Mouse (Mus musculus) heart, embryonic 11.5 days (tissue): ENCODE measurements around the gene Mt2. TPM values are rescaled to one million over a fixed set of nuclear protein-coding genes. Genes with fewer than 3 reads are reported as not detected.
"Not testable (repeated sequence)": the region's sequence is repeated elsewhere in the genome, so short reads cannot be mapped to it uniquely, and the experiment has no call there.

Experiments
- ATAC-seq: fragments of 200-750 bp; cut with Nextera tagmentation; replicated peaks from 2 replicates; pipeline ENCODE4 v1.8.0; 2017; ENCODE audit warnings: moderate library complexity; ENCODE audit not compliant: insufficient number of reproducible peaks, low FRiP score, low TSS enrichment
- H3K27ac ChIP-seq: fragments of 300-500 bp; sonication (generic); 2 replicates; pipeline ENCODE4 v1.5.1; 2014; ENCODE audit warnings: mild to moderate bottlenecking, low read depth, low read length
- H3K27me3 ChIP-seq: fragments of 300-500 bp; sonication (generic); 2 replicates; pipeline ENCODE4 v1.6.1; 2014; ENCODE audit warnings: mild to moderate bottlenecking, low read length, mixed read lengths; ENCODE audit not compliant: control insufficient read depth, insufficient read depth
- H3K36me3 ChIP-seq: fragments of 300-500 bp; sonication (generic); 2 replicates; pipeline ENCODE4 v1.6.1; 2014; ENCODE audit warnings: mild to moderate bottlenecking, low read length, moderate library complexity, mixed read lengths; ENCODE audit not compliant: control insufficient read depth, insufficient read depth
- H3K4me1 ChIP-seq: fragments of 300-500 bp; sonication (generic); 2 replicates; pipeline ENCODE4 v1.6.1; 2014; ENCODE audit warnings: low read length; ENCODE audit not compliant: control insufficient read depth, insufficient read depth
- H3K4me2 ChIP-seq: fragments of 300-500 bp; sonication (generic); 2 replicates; pipeline ENCODE4 v1.6.1; 2014; ENCODE audit warnings: mild to moderate bottlenecking, moderate library complexity
- H3K4me3 ChIP-seq: fragments of 300-500 bp; sonication (generic); 2 replicates; pipeline ENCODE4 v1.5.1; 2014; ENCODE audit warnings: low read depth, low read length
- H3K9ac ChIP-seq: fragments of 300-500 bp; sonication (generic); 2 replicates; pipeline ENCODE4 v1.6.1; 2014; ENCODE audit warnings: mild to moderate bottlenecking, low read depth, low read length, moderate library complexity
- H3K9me3 ChIP-seq: fragments of 300-500 bp; sonication (generic); replicated peaks from 2 replicates; pipeline ENCODE4 v1.6.1; 2016; ENCODE audit warnings: low read length; ENCODE audit not compliant: control insufficient read depth
- WGBS: fragments of 180-500 bp; shearing (Covaris S2); extraction: QIAGEN DNeasy Blood & Tissue Kit; methylation state at CpG from one replicate; pipeline ENCODE4 v1.1.7; 2014; ENCODE audit not compliant: insufficient replicate concordance; 5-methylcytosine and 5-hydroxymethylcytosine counted together
- polyA plus RNA-seq: library from polyadenylated mRNA; unstranded; fragments of >200 nt; fragmentation: Nextera tagmentation; extraction: Ambion mirVana; gene quantifications from 2 replicates; pipeline ENCODE4 v1.2.1, GENCODE M21; 2014

The Mt2 gene
- 58.5 and 102 TPM in 2 replicates for polyA plus RNA-seq

DNA sequence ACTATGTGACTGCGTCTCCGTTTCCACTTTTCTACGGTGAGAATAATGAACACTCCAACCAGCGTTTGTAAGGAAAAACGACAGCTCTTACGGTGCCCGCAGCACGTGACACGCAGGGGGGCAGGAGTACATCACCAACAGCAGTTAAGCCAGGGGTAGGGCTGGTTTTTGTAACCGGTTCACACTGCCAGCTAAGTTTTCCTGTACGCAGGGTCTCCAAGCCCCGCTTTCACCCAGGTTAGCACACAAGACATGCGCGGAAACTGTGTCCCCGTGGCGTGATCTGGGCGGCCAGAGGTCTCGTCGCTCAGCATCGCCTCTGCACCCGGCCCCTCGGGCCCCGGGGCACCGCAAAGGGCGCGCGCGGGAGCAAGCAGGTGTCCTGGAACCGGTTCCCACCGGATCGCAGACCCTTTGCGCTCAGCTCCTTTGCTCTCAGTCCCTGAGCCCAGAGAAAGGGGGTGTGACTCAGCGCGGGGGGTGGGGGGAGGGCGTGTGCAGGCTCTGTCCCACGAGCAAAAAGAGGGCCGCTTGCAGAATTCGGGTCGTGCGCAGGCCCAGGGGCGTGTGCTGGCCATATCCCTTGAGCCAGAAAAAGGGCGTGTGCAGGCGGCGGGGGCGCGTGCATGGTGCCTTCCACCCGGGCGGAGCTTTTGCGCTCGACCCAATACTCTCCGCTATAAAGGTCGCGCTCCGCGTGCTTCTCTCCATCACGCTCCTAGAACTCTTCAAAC is at the start of gene Mt2:
Mt2 (plus strand) TSS at position 590 of the 734 bp plus-strand sequence.
- H3K9me3 ChIP-seq = no peaks in the 10 kb centered on the region
- H3K4me2 ChIP-seq = peak within 1 kb of the TSS; percentile 96
- under 1% methylated on average over 55 of the region's 56 CpGs for WGBS
- peak within 1 kb of the TSS; percentile 76 for H3K9ac ChIP-seq
- H3K4me1 ChIP-seq = peaks cover 11% of the 10 kb centered on the region
- no peaks in the 10 kb centered on the region for H3K36me3 ChIP-seq
- peaks cover 70% of the 10 kb centered on the region for H3K27me3 ChIP-seq
- H3K4me3 ChIP-seq = peak within 1 kb of the TSS; percentile 56
- ATAC-seq = peak; percentile 88
- H3K27ac ChIP-seq = peak within 1 kb of the TSS; percentile 71

DNA sequence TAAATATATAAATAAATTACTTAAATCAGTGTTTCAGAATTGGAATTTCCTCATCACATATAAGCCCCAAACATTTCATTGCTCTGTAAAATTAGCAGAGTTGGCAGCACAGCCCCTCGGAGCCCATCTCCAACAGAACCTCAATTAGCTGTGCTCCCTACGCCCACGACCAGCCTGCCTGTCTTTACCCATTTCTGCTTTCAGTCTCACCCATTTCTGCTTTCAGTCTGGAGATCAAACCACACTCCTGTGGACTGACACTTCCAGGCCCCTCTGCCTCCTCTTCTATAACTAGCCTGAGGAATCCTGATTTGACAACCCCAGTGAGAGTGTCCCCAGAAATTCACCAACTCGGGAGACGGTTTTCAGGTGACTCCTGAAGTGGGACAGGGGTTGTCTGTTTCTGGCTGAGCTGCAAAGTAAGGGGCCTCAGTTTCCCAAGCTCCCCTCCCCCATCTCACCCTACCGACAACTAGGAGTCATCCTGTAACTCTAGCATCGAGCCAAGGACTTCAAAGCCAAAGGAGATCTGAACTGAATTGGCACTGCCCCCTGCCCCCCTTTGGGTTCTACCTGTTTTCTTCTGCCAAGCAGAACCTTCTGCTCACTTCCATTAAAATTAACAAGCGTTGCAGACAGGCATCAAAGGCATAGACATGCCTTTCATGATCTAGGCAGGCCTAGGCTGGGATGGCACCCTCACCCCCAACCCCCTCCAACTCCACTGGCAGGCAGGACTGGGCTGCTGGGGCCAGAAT is 49.6 kb upstream of the Mt2 start:
- Histone ChIP-seq H3K4me1 (no peaks in the 10 kb centered on the region), H3K4me2 (no peak overlapping the region), H3K9ac (no peak overlapping the region), H3K36me3 (no peaks in the 10 kb centered on the region), H3K27ac (no peak overlapping the region), H3K9me3 (no peaks in the 10 kb centered on the region), H3K27me3 (0 out of 2 replicates have a peak, but pooled peaks cover 3% of the 10 kb centered on the region), H3K4me3 (no peak overlapping the region)
- ATAC-seq = no peak
- WGBS = 47% methylated on average over 8 of the region's 8 CpGs

DNA sequence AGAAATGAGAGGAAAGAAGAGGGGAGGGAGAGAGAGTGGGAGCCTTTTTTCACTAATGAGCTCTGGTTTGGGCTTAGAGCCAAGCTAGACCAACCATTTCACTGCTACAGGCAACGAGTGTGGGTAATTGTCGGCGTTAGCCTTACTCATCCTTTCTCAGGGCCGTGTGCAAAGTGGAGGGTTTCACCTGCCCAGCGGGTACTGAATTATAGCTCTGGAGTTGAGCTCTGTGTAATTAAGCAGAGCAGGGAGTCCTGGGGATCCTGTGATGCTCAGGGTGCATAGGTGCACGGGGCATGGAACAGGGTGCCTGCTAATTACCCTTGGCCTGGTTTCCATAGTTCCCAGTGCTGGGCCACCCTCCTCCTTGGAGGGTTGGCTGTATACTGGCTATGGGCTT is 44.8 kb upstream of the Mt2 start:
- Histone ChIP-seq H3K4me3 (no peak overlapping the region), H3K9ac (no peak overlapping the region), H3K9me3 (no peaks in the 10 kb centered on the region), H3K36me3 (no peaks in the 10 kb centered on the region), H3K27me3 (0 out of 2 replicates have a peak, but pooled peaks cover 3% of the 10 kb centered on the region), H3K4me2 (no peak overlapping the region), H3K27ac (no peak overlapping the region), H3K4me1 (no peaks in the 10 kb centered on the region)
- WGBS = 76% methylated on average over 6 of the region's 6 CpGs
- ATAC-seq = no peak

DNA sequence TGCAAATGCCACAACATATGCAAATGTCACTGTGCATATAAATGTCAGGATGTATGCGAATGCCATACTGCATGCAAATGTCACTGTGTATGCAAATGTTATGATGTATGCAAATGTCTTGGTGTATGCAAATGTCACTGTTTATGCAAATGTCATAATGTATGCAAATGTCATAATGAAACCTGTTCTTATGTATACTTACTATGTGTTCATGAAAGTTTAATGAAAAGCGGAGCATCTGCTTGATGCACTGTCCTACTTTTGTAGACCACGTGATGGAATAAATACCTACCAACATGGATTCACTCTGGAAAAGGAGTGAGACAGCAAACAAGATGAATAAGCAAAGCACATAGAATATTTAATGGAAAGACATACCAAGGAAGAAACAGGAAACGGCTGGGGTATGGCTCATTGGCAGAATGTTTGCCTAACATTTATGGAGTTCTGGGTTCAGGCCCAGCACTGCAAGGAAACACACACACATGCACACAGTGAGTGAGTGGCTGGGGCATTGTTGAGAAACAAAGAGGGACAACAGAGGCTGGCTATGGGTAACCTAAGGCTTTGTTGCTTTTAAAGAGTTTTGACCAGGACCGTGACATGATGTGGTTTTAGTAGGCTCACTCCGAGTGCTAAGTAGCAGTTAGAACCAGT is 43.2 kb upstream of the Mt2 start:
- WGBS = 84% methylated on average over 6 of the region's 6 CpGs
- Histone ChIP-seq H3K4me1 (no peaks in the 10 kb centered on the region), H3K4me2 (no peak overlapping the region), H3K36me3 (no peaks in the 10 kb centered on the region), H3K27ac (no peak overlapping the region), H3K9ac (no peak overlapping the region), H3K27me3 (no peaks in the 10 kb centered on the region), H3K9me3 (no peaks in the 10 kb centered on the region), H3K4me3 (no peak overlapping the region)
- ATAC-seq = no peak

DNA sequence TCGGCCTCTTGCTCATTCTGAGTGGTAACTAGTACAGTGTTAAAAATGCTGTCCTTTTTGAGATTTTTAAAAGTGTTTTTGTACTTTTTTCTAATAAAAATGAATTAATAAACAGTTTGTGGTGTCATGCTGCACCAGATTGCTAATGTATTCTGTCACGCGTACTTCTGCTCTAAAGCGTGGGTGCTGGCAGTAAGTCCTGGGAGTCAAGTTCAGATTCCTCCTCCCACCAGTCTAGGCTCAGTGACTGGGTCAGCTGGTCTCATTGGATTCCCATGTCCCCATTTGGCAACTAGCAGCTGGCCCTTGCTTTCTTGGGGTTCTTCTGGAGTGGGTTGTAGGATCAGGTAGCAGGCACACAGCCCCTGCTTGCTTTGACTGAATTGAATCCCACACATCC is 42.3 kb upstream of the Mt2 start:
- Histone ChIP-seq H3K36me3 (no peaks in the 10 kb centered on the region), H3K4me2 (no peak overlapping the region), H3K4me1 (no peaks in the 10 kb centered on the region), H3K27ac (no peak overlapping the region), H3K27me3 (no peaks in the 10 kb centered on the region), H3K9ac (no peak overlapping the region), H3K4me3 (no peak overlapping the region), H3K9me3 (no peaks in the 10 kb centered on the region)
- no peak for ATAC-seq
- 86% methylated on average over 4 of the region's 4 CpGs for WGBS

DNA sequence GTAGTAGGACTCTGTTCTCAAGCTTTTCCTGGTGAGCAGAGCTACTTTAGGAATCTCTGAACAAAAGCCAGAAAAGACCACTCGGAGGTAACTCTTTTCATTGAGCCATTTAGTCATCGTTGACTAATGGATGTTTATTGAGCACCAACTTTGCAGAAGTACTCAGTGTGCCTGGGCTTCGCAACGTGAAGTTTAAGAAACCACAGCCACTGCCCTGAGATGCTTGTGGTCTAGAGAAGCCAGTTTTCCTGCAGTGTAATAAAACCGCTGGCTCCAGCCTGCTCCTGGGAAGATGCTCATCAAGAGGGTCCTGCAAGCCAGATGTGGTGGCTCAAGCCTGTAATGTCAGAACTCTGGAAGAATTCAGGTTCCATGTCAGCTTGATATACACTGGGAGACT is 40.4 kb upstream of the Mt2 start:
- H3K36me3 ChIP-seq = no peaks in the 10 kb centered on the region
- WGBS = 80% methylated on average over 5 of the region's 5 CpGs
- no peak overlapping the region for H3K27ac ChIP-seq
- no peaks in the 10 kb centered on the region for H3K4me1 ChIP-seq
- H3K4me3 ChIP-seq = no peak overlapping the region
- H3K9ac ChIP-seq = no peak overlapping the region
- H3K9me3 ChIP-seq = no peaks in the 10 kb centered on the region
- no peaks in the 10 kb centered on the region for H3K27me3 ChIP-seq
- no peak for ATAC-seq
- H3K4me2 ChIP-seq = no peak overlapping the region

DNA sequence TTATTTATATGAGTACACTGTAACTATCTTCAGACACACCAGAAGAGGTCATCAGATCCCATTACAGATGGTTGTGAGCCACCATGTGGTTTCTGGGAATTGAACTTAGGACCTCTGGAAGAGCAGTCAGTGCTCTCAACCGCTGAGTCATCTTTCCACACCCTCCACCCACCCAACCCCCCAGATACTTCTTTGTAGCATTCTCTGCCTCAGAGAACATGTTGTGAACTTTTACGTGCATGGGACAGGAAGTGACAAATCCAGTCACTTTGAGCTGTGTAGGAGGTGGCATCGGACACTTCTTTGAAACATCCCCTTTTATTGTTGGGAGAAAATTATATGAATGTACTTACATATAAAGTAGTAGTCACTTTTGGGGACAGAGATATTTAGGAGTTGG is 37.9 kb upstream of the Mt2 start:
- not testable (repeated sequence) for ATAC-seq, H3K4me1 ChIP-seq
- WGBS = 52% methylated on average over 3 of the region's 3 CpGs

DNA sequence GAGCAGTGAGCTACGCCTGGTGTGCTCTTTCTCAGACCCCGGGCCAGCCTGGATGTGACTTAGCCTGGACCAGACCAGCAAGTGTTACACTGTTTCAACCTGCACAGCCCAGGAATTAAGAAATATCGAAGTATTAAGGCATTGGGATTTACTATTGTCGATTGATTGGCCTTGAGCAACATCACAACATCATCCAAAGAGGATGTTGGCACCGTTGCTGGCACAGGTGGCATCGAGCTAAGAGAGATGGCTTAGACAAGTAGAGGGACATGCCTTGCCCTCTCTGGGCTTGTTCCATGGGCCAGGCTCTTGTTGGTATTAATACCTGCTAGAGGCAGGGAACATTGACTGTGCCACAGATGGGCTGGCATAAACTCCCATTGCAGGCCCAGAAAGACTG is 36.9 kb upstream of the Mt2 start:
- H3K4me1 ChIP-seq = no peaks in the 10 kb centered on the region
- no peak overlapping the region for H3K9ac ChIP-seq
- no peaks in the 10 kb centered on the region for H3K9me3 ChIP-seq
- no peak overlapping the region for H3K4me2 ChIP-seq
- no peaks in the 10 kb centered on the region for H3K27me3 ChIP-seq
- H3K36me3 ChIP-seq = no peaks in the 10 kb centered on the region
- H3K27ac ChIP-seq = no peak overlapping the region
- WGBS = 79% methylated on average over 6 of the region's 6 CpGs
- H3K4me3 ChIP-seq = no peak overlapping the region
- ATAC-seq = no peak

More for the DNA sequence above, 37.9 kb upstream of the Mt2 start:
- H3K4me2 ChIP-seq, H3K4me3 ChIP-seq, H3K9ac ChIP-seq, H3K36me3 ChIP-seq, H3K9me3 ChIP-seq, H3K27me3 ChIP-seq, H3K27ac ChIP-seq: not testable (repeated sequence)
